Mouse (Mus musculus): ENCODE results near the gene Sost. TPM values are rescaled to one million over a fixed set of nuclear protein-coding genes. Genes with fewer than 3 reads are reported as not detected.

The Sost gene
- total RNA-seq, 1 experiment, result not detected

GRCm38 (mm10) chr11:101937108-101937507, 29.7 kb downstream of the Sost start:
- Histone ChIP-seq H3K36me3 (ENCODE audit: control insufficient read depth, insufficient read depth, low read length, poor library complexity, severe bottlenecking) (no peaks in the 10 kb centered on the region), H3K9ac (ENCODE audit: insufficient read depth, low read depth, low read length, poor library complexity, severe bottlenecking) (peak overlapping the region; percentile 56; the same call in 1 of the 2 replicates), H3K27ac (ENCODE audit: insufficient read depth, low read depth, low read length, poor library complexity, severe bottlenecking) (no peak overlapping the region), H3K9me3 (ENCODE audit: control insufficient read depth, insufficient read depth, low read depth, low read length) (no peaks in the 10 kb centered on the region), H3K4me1 (ENCODE audit: control insufficient read depth in 2 of 2, insufficient read depth in 2 of 2, low read length in 2 of 2, poor library complexity in 1 of 2) (peaks cover 6 to 13% of the 10 kb centered on the region in 2 experiments; a peak in 3 of 4 replicates), H3K4me3 (ENCODE audit: insufficient read depth in 1 of 2, low read depth in 1 of 2, low read length in 2 of 2, poor library complexity in 1 of 2, severe bottlenecking in 1 of 2) (peak overlapping the region; percentile 59 to 61)
- in situ Hi-C loops (cut with MboI; ENCODE audit: low sequenced_read_pairs in 2 of 2, unreplicated experiment in 2 of 2), result no loop called here
- DNase-seq (ENCODE audit: low read depth, low spot score), result no peak
- TF ChIP-seq MAFK (IDR thresholded peaks at IDR 0.05; ENCODE audit: insufficient read depth, low read depth, low read length), result no peak
- TF ChIP-seq ZNF384 (IDR thresholded peaks at IDR 0.05; ENCODE audit: low read depth, low read length), result no peak
- TF ChIP-seq ZC3H11A (IDR thresholded peaks at IDR 0.05; ENCODE audit: borderline replicate concordance, low read depth, low read length), result no peak
- TF ChIP-seq HCFC1 (IDR thresholded peaks at IDR 0.05; ENCODE audit: borderline replicate concordance, insufficient read depth, low read length), result no peak
- no peak for TF ChIP-seq CHD2 (IDR thresholded peaks at IDR 0.05; ENCODE audit: low read depth, low read length)

GRCm38 (mm10) chr11:101936421-101936820, 30.4 kb downstream of the Sost start:
- no peak for TF ChIP-seq MAFK (IDR thresholded peaks at IDR 0.05; ENCODE audit: insufficient read depth, low read depth, low read length)
- no peak for TF ChIP-seq ZNF384 (IDR thresholded peaks at IDR 0.05; ENCODE audit: low read depth, low read length)
- no peak for TF ChIP-seq ZC3H11A (IDR thresholded peaks at IDR 0.05; ENCODE audit: borderline replicate concordance, low read depth, low read length)
- no peak for TF ChIP-seq HCFC1 (IDR thresholded peaks at IDR 0.05; ENCODE audit: borderline replicate concordance, insufficient read depth, low read length)
- no peak for TF ChIP-seq CHD2 (IDR thresholded peaks at IDR 0.05; ENCODE audit: low read depth, low read length)
- H3K4me3 ChIP-seq (ENCODE audit: insufficient read depth in 1 of 2, low read depth in 1 of 2, low read length in 2 of 2, poor library complexity in 1 of 2, severe bottlenecking in 1 of 2), result peak overlapping the region in 1 of 2 experiments; percentile 61; a peak in 2 of 4 replicates
- in situ Hi-C loops (cut with MboI; ENCODE audit: low sequenced_read_pairs in 2 of 2, unreplicated experiment in 2 of 2), result no loop called here

GRCm38 (mm10) chr11:101935743-101936142, 31.1 kb downstream of the Sost start:
- in situ Hi-C loops (cut with MboI; ENCODE audit: low sequenced_read_pairs in 2 of 2, unreplicated experiment in 2 of 2), result no loop called here
- H3K9ac ChIP-seq (ENCODE audit: insufficient read depth, low read depth, low read length, poor library complexity, severe bottlenecking), result no peak overlapping the region

More at GRCm38 (mm10) chr11:101936421-101936820, 30.4 kb downstream of the Sost start:
- Histone ChIP-seq H3K9ac (ENCODE audit: insufficient read depth, low read depth, low read length, poor library complexity, severe bottlenecking) (no peak overlapping the region), H3K4me1 (ENCODE audit: control insufficient read depth in 2 of 2, insufficient read depth in 2 of 2, low read length in 2 of 2, poor library complexity in 1 of 2) (peaks cover 6 to 13% of the 10 kb centered on the region in 2 experiments; a peak in 3 of 4 replicates), H3K9me3 (ENCODE audit: control insufficient read depth, insufficient read depth, low read depth, low read length) (no peaks in the 10 kb centered on the region), H3K27ac (ENCODE audit: insufficient read depth, low read depth, low read length, poor library complexity, severe bottlenecking) (no peak overlapping the region), H3K36me3 (ENCODE audit: control insufficient read depth, insufficient read depth, low read length, poor library complexity, severe bottlenecking) (no peaks in the 10 kb centered on the region)
- DNase-seq (ENCODE audit: low read depth, low spot score), result no peak

GRCm38 (mm10) chr11:101931978-101932377, 34.8 kb downstream of the Sost start:
- in situ Hi-C loops (cut with MboI; ENCODE audit: low sequenced_read_pairs in 2 of 2, unreplicated experiment in 2 of 2), result no loop called here
- no peaks in the 10 kb centered on the region for H3K36me3 ChIP-seq (ENCODE audit: control insufficient read depth, insufficient read depth, low read length, poor library complexity, severe bottlenecking)
- peaks cover 6 to 17% of the 10 kb centered on the region in 2 experiments; a peak in 3 of 4 replicates for H3K4me1 ChIP-seq (ENCODE audit: control insufficient read depth in 2 of 2, insufficient read depth in 2 of 2, low read length in 2 of 2, poor library complexity in 1 of 2)
- H3K9ac ChIP-seq (ENCODE audit: insufficient read depth, low read depth, low read length, poor library complexity, severe bottlenecking), result no peak overlapping the region
- H3K9me3 ChIP-seq (ENCODE audit: control insufficient read depth, insufficient read depth, low read depth, low read length), result no peaks in the 10 kb centered on the region
- no peak for DNase-seq (ENCODE audit: low read depth, low spot score)
- H3K4me3 ChIP-seq (ENCODE audit: insufficient read depth in 1 of 2, low read depth in 1 of 2, low read length in 2 of 2, poor library complexity in 1 of 2, severe bottlenecking in 1 of 2), result no peak overlapping the region
- TF ChIP-seq MAFK (IDR thresholded peaks at IDR 0.05; ENCODE audit: insufficient read depth, low read depth, low read length), result no peak
- TF ChIP-seq HCFC1 (IDR thresholded peaks at IDR 0.05; ENCODE audit: borderline replicate concordance, insufficient read depth, low read length), result no peak
- TF ChIP-seq ZC3H11A (IDR thresholded peaks at IDR 0.05; ENCODE audit: borderline replicate concordance, low read depth, low read length), result no peak
- TF ChIP-seq CHD2 (IDR thresholded peaks at IDR 0.05; ENCODE audit: low read depth, low read length), result no peak
- TF ChIP-seq ZNF384 (IDR thresholded peaks at IDR 0.05; ENCODE audit: low read depth, low read length), result no peak
- no peak overlapping the region for H3K27ac ChIP-seq (ENCODE audit: insufficient read depth, low read depth, low read length, poor library complexity, severe bottlenecking)

More at GRCm38 (mm10) chr11:101935743-101936142, 31.1 kb downstream of the Sost start:
- Histone ChIP-seq H3K36me3 (ENCODE audit: control insufficient read depth, insufficient read depth, low read length, poor library complexity, severe bottlenecking) (no peaks in the 10 kb centered on the region), H3K4me3 (ENCODE audit: insufficient read depth in 1 of 2, low read depth in 1 of 2, low read length in 2 of 2, poor library complexity in 1 of 2, severe bottlenecking in 1 of 2) (no peak overlapping the region), H3K27ac (ENCODE audit: insufficient read depth, low read depth, low read length, poor library complexity, severe bottlenecking) (no peak overlapping the region), H3K4me1 (ENCODE audit: control insufficient read depth in 2 of 2, insufficient read depth in 2 of 2, low read length in 2 of 2, poor library complexity in 1 of 2) (peaks cover 6 to 13% of the 10 kb centered on the region in 2 experiments; a peak in 3 of 4 replicates), H3K9me3 (ENCODE audit: control insufficient read depth, insufficient read depth, low read depth, low read length) (no peaks in the 10 kb centered on the region)
- no peak for DNase-seq (ENCODE audit: low read depth, low spot score)
- no peak for TF ChIP-seq CHD2 (IDR thresholded peaks at IDR 0.05; ENCODE audit: low read depth, low read length)
- no peak for TF ChIP-seq HCFC1 (IDR thresholded peaks at IDR 0.05; ENCODE audit: borderline replicate concordance, insufficient read depth, low read length)
- no peak for TF ChIP-seq ZNF384 (IDR thresholded peaks at IDR 0.05; ENCODE audit: low read depth, low read length)
- TF ChIP-seq MAFK (IDR thresholded peaks at IDR 0.05; ENCODE audit: insufficient read depth, low read depth, low read length), result no peak
- TF ChIP-seq ZC3H11A (IDR thresholded peaks at IDR 0.05; ENCODE audit: borderline replicate concordance, low read depth, low read length), result no peak
